Mouse (Mus musculus) liver, embryonic 14.5 days (tissue): Measurements from ENCODE around the gene Cpvl. TPM values are rescaled to one million over a fixed set of nuclear protein-coding genes. Genes with fewer than 3 reads are reported as not detected.

ENCODE experiments used
- ATAC-seq: fragments of 200-750 bp; cut with Nextera tagmentation; 2 replicates; pipeline ENCODE4 v1.8.0; 2017; ENCODE audit warnings: moderate number of reproducible peaks, mild to moderate bottlenecking, moderate library complexity; ENCODE audit not compliant: insufficient read depth
- DNase-seq, 3 experiments: peaks; one replicate each; pipeline ENCODE4 v3.0.0-alpha.2; 2012 to 2013; ENCODE audit warnings: low read depth in 3 of 3, low spot score in 3 of 3
- H3K27ac ChIP-seq: fragments of 300-500 bp; sonication (generic); 2 replicates; pipeline ENCODE4 v1.5.1; 2014; ENCODE audit warnings: moderate library complexity, mild to moderate bottlenecking, control low read depth, inconsistent platforms
- H3K27me3 ChIP-seq: fragments of 300-500 bp; sonication (generic); 2 replicates; pipeline ENCODE4 v1.6.1; 2014; ENCODE audit warnings: mild to moderate bottlenecking, low read length, moderate library complexity; ENCODE audit not compliant: control insufficient read depth, insufficient read depth
- H3K36me3 ChIP-seq: fragments of 300-500 bp; sonication (generic); replicated peaks from 2 replicates; pipeline ENCODE4 v1.6.1; 2014; ENCODE audit warnings: low read depth; ENCODE audit not compliant: control insufficient read depth, insufficient read depth
- H3K4me1 ChIP-seq, 2 experiments: fragments of 200-500 bp in 1 of 2; fragments of 300-500 bp in 1 of 2; sonication (generic) in 1 of 2; replicated peaks; 2 replicates each; pipeline ENCODE4 v1.6.1; 2012 to 2014; ENCODE audit warnings: antibody characterized with exemption in 1 of 2, inconsistent platforms in 1 of 2, low read length in 1 of 2; ENCODE audit not compliant: control insufficient read depth in 2 of 2, insufficient read depth in 2 of 2
- H3K4me2 ChIP-seq: fragments of 300-500 bp; sonication (generic); 2 replicates; pipeline ENCODE4 v1.6.1; 2014; ENCODE audit warnings: low read depth, mild to moderate bottlenecking, control low read depth, moderate library complexity
- H3K4me3 ChIP-seq, 2 experiments: fragments of 200-500 bp in 1 of 2; fragments of 300-500 bp in 1 of 2; sonication (generic) in 1 of 2; 2 replicates each; pipeline ENCODE4 v1.5.1; 2012 to 2014; ENCODE audit warnings: low read depth in 2 of 2, low read length in 2 of 2, mild to moderate bottlenecking in 2 of 2, control low read depth in 1 of 2, inconsistent platforms in 1 of 2, moderate library complexity in 1 of 2; ENCODE audit not compliant: insufficient read depth in 1 of 2
- H3K9ac ChIP-seq: fragments of 300-500 bp; sonication (generic); replicated peaks from 2 replicates; pipeline ENCODE4 v1.6.1; 2014; ENCODE audit warnings: mild to moderate bottlenecking, control low read depth, moderate library complexity
- H3K9me3 ChIP-seq: fragments of 300-500 bp; sonication (generic); 2 replicates; pipeline ENCODE4 v1.6.1; 2016; ENCODE audit warnings: low read length, mixed read lengths; ENCODE audit not compliant: control insufficient read depth
- CTCF ChIP-seq: IDR thresholded peaks from 2 replicates; pipeline ENCODE4 v1.5.1; 2016; ENCODE audit warnings: antibody characterized with exemption, low read depth, control low read depth
- EP300 ChIP-seq: IDR thresholded peaks from 2 replicates; pipeline ENCODE4 v1.6.1; 2016; ENCODE audit warnings: antibody characterized with exemption, low read depth
- WGBS: fragments of 180-500 bp; shearing (Covaris S2); extraction: QIAGEN DNeasy Blood & Tissue Kit; methylation state at CpG from one replicate; pipeline ENCODE4 v1.1.7; 2014; ENCODE audit not compliant: insufficient replicate concordance; 5-methylcytosine and 5-hydroxymethylcytosine counted together
- polyA plus RNA-seq, 2 experiments: library from polyadenylated mRNA; depleted of rRNA in 1 of 2; stranded (reverse) in 1 of 2; unstranded in 1 of 2; fragments of >200 nt; fragmentation: Nextera tagmentation in 1 of 2; extraction: Ambion mirVana in 1 of 2; gene quantifications; 2 replicates each; pipeline versions ENCODE4 v1.2.1 to v1.2.3; 2012 to 2014

Cpvl gene
- polyA plus RNA-seq, 2 experiments = not detected

DNA sequence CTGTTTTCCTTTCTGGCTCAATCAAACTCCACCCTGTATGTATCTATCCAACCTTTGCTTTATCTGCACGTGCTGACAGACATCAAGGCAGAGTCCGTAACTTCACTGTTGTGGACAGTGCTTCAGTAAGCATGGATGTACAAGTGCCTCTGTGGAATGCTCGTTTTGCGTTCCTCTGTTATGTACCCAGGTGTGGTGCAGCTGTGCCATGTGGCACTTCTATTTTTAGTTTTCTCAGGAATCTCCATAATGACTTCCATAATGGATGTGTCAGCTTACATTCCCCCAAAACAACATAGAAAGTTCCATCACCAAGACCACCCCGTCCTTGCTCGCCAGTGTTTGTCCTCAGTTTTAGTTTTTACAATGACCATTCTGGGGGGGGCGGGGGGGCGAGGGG lies 76.7 kb downstream of the Cpvl start:
- TF ChIP-seq CTCF (no peak), EP300 (no peak)
- no peaks in the 10 kb centered on the region for H3K27me3 ChIP-seq
- H3K27ac ChIP-seq = no peak overlapping the region
- H3K9me3 ChIP-seq = no peaks in the 10 kb centered on the region
- 61% methylated on average over 8 of the region's 8 CpGs for WGBS
- DNase-seq (no peak), ATAC-seq (no peak)
- H3K4me1 ChIP-seq = peaks cover 0 to 22% of the 10 kb centered on the region in 2 experiments; a peak in 2 of 4 replicates
- H3K4me2 ChIP-seq = no peak overlapping the region
- H3K36me3 ChIP-seq = no peaks in the 10 kb centered on the region
- no peak overlapping the region for H3K9ac ChIP-seq
- no peak overlapping the region for H3K4me3 ChIP-seq

DNA sequence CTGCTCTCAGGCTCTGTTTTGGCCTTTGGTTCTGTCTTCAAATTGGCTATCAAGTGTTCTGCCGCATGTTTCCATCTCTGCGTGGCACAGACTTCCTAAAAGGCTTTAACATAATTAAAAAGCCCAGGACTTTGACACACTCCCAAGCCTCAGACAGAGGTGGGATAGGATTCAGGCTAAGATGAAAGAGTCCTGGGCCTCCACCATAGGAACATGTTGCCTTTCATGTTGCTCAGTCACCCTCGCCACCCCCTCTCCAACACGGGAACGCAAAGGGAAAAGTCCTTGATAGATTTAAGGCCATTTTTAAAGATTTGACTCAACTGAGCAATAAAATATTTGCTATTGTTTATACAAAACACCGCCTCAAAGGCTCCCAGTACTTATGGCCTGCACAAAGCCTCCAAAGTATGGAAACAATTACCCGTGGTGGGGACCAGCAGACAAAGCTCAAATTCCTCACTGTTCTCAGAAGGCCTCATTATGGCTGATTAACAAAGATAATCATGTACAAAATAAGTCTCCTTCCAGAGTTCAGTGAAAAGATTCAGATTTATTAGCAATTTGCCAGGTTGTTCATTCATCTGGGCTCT lies 80.5 kb downstream of the Cpvl start:
- H3K4me1 ChIP-seq = peaks cover 0 to 12% of the 10 kb centered on the region in 2 experiments; a peak in 3 of 4 replicates
- no peak overlapping the region for H3K4me2 ChIP-seq
- no peak for ATAC-seq
- H3K36me3 ChIP-seq = no peaks in the 10 kb centered on the region
- WGBS = 66% methylated on average over 7 of the region's 7 CpGs
- H3K27me3 ChIP-seq = no peaks in the 10 kb centered on the region
- no peak overlapping the region for H3K9ac ChIP-seq
- no peaks in the 10 kb centered on the region for H3K9me3 ChIP-seq
- no peak overlapping the region for H3K27ac ChIP-seq
- no peak for DNase-seq
- TF ChIP-seq CTCF = no peak
- H3K4me3 ChIP-seq = no peak overlapping the region

GRCm38 (mm10) chr6:53897126-53897525 lies 81.3 kb downstream of the Cpvl start:
- ATAC-seq (no peak), DNase-seq (no peak)
- no peaks in the 10 kb centered on the region for H3K36me3 ChIP-seq
- no peak overlapping the region for H3K27ac ChIP-seq
- H3K4me2 ChIP-seq = no peak overlapping the region
- no peak overlapping the region for H3K4me3 ChIP-seq
- no peaks in the 10 kb centered on the region for H3K27me3 ChIP-seq
- 73% methylated on average over 6 of the region's 6 CpGs for WGBS
- TF ChIP-seq EP300 = no peak
- no peak for TF ChIP-seq CTCF
- no peak overlapping the region for H3K9ac ChIP-seq
- H3K4me1 ChIP-seq = peaks cover 0 to 12% of the 10 kb centered on the region in 2 experiments; a peak in 3 of 4 replicates
- no peaks in the 10 kb centered on the region for H3K9me3 ChIP-seq

DNA sequence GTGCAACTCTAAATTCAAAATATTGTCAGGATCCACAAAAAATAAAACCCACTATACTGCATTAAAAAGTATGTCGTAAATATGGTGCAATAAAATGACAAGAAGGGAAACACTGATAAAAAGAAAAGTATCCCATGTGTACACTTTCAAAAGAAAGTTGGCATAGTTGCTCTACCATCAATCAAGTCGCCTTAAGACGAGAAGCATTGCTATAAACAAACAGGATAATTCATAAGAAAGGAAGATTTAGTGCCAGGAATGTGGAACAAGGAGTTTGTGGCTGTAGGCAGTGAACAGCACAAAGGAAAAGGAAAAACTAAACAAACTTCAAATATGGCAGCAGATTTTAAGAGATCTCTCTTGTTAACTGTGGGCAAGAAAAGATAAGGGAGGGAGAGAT lies 84.7 kb downstream of the Cpvl start:
- WGBS = 48% methylated on average over 3 of the region's 3 CpGs
- DNase-seq = no peak

GRCm38 (mm10) chr6:53891109-53891508 lies 87.4 kb downstream of the Cpvl start:
- ATAC-seq = no peak
- Histone ChIP-seq H3K9ac (no peak overlapping the region), H3K4me1 (peaks cover 0 to 6% of the 10 kb centered on the region in 2 experiments; a peak in 3 of 4 replicates), H3K9me3 (no peaks in the 10 kb centered on the region), H3K36me3 (no peaks in the 10 kb centered on the region), H3K4me3 (no peak overlapping the region), H3K27ac (no peak overlapping the region), H3K27me3 (no peaks in the 10 kb centered on the region), H3K4me2 (no peak overlapping the region)
- no peak for DNase-seq
- TF ChIP-seq EP300 (no peak), CTCF (no peak)
- WGBS = 46% methylated on average over 3 of the region's 3 CpGs

More for the DNA sequence above, 84.7 kb downstream of the Cpvl start:
- no peaks in the 10 kb centered on the region for H3K27me3 ChIP-seq
- H3K4me3 ChIP-seq = no peak overlapping the region
- no peak overlapping the region for H3K27ac ChIP-seq
- H3K4me2 ChIP-seq = no peak overlapping the region
- TF ChIP-seq EP300 (no peak), CTCF (no peak)
- peaks cover 0 to 8% of the 10 kb centered on the region in 2 experiments; a peak in 3 of 4 replicates for H3K4me1 ChIP-seq
- no peaks in the 10 kb centered on the region for H3K36me3 ChIP-seq
- H3K9ac ChIP-seq = no peak overlapping the region
- no peaks in the 10 kb centered on the region for H3K9me3 ChIP-seq
- no peak for ATAC-seq
